8 mouse cellular contexts compared by ENCODE assay signal in the genomic region with DNA sequence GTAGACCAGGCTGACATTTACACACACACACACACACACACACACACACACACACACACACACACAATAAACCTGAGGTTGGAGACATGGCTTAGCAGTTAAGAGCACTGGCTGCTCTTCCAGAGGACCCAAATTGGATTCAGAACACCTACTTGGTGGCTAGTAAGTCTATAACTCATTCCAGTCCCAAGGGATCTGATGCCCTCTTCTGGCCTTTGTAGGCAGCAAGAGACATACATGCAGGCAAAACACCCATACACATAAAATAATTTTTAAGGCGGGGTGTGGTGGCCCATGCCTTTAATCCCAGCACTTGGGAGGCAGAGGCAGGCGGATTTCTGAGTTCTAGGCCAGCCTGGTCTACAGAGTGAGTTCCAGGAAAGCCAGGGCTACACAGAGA. TPM values are rescaled to one million over a fixed set of nuclear protein-coding genes. Genes with fewer than 3 reads are reported as not detected.
DNase-seq lines count a peak whose midpoint lies in the region; ATAC-seq and TF ChIP-seq lines count a peak whose summit lies in the region.
"Not testable (repeated sequence)": the region's sequence is repeated elsewhere in the genome, so short reads cannot be mapped to it uniquely, and the experiment has no call there.

No protein-coding gene starts in this region.

- H3K4me1 ChIP-seq in heart, adult 2 months (ENCODE audit: control insufficient read depth, insufficient read depth, low read length); liver, embryonic 14.5 days (replicated peaks; ENCODE audit: control insufficient read depth in 2 of 2, insufficient read depth in 2 of 2, low read length in 1 of 2); stomach, postnatal 0 days (replicated peaks; ENCODE audit: control insufficient read depth, insufficient read depth): not testable (repeated sequence)

- peak; percentile 89 for DNase-seq in 416B (ENCODE audit: low read depth)
- DNase-seq in NIH3T3 (ENCODE audit: low read depth) = peak; percentile 22
- not testable (repeated sequence) for DNase-seq in heart, adult 2 months; liver, embryonic 14.5 days (ENCODE audit: low read depth in 3 of 3, low spot score in 3 of 3)
- peak; percentile 73 for DNase-seq in kidney, adult 9 months
- peak; percentile 43 for DNase-seq in stomach, postnatal 0 days (ENCODE audit: low spot score)

- not testable (repeated sequence) for H3K9ac ChIP-seq in heart, adult 2 months (ENCODE audit: low read depth, low read length); liver, embryonic 14.5 days (replicated peaks); stomach, postnatal 0 days (ENCODE audit: low read length)

- H3K9me3 ChIP-seq in liver, embryonic 14.5 days (ENCODE audit: control insufficient read depth, low read length); stomach, postnatal 0 days (ENCODE audit: control insufficient read depth, low read length): not testable (repeated sequence)

- peak; percentile 58 for TF ChIP-seq CTCF in heart, adult 2 months (IDR thresholded peaks at IDR 0.05)
- TF ChIP-seq CTCF in liver, embryonic 14.5 days (IDR thresholded peaks at IDR 0.05; ENCODE audit: low read depth) = peak; percentile 58
- TF ChIP-seq CTCF in stomach, postnatal 0 days (IDR thresholded peaks at IDR 0.05; ENCODE audit: low read depth) = peak; percentile 74

- intact Hi-C loops in heart, adult 2 months (cut with DNase I) = not testable (repeated sequence)

- not testable (repeated sequence) for H3K4me3 ChIP-seq in heart, adult 2 months; liver, embryonic 14.5 days (ENCODE audit: insufficient read depth in 1 of 2, low read depth in 2 of 2, low read length in 2 of 2); stomach, postnatal 0 days (ENCODE audit: low read depth, low read length)

- TF ChIP-seq EP300 in heart, adult 2 months (IDR thresholded peaks at IDR 0.05; ENCODE audit: insufficient read depth, low read depth, low read length); liver, embryonic 14.5 days (IDR thresholded peaks at IDR 0.05; ENCODE audit: low read depth); stomach, postnatal 0 days (optimal IDR thresholded peaks at IDR 0.05): not testable (repeated sequence)

- not testable (repeated sequence) for H3K36me3 ChIP-seq in heart, adult 2 months (ENCODE audit: control insufficient read depth, insufficient read depth, low read length); liver, embryonic 14.5 days (replicated peaks; ENCODE audit: control insufficient read depth, insufficient read depth, low read depth); stomach, postnatal 0 days (ENCODE audit: control insufficient read depth, insufficient read depth, low read length)

- H3K79me2 ChIP-seq in heart, adult 2 months (replicated peaks; ENCODE audit: control insufficient read depth, insufficient read depth, low read length) = not testable (repeated sequence)

- not testable (repeated sequence) for TF ChIP-seq POLR2A in heart, adult 2 months (IDR thresholded peaks at IDR 0.05; ENCODE audit: insufficient read depth, low read depth, low read length)

- H3K4me2 ChIP-seq in liver, embryonic 14.5 days (ENCODE audit: low read depth); stomach, postnatal 0 days (replicated peaks; ENCODE audit: low read depth): not testable (repeated sequence)

- not testable (repeated sequence) for H3K27me3 ChIP-seq in heart, adult 2 months (ENCODE audit: control insufficient read depth, insufficient read depth, low read length); liver, embryonic 14.5 days (ENCODE audit: control insufficient read depth, insufficient read depth, low read length); stomach, postnatal 0 days (ENCODE audit: control insufficient read depth, insufficient read depth, low read length)

- H3K27ac ChIP-seq in heart, adult 2 months; liver, embryonic 14.5 days; stomach, postnatal 0 days (replicated peaks): not testable (repeated sequence)

- peak; percentile 88 for ATAC-seq in common myeloid progenitor, adult 5-6 weeks (replicated peaks; ENCODE audit: low read depth, poor library complexity, severe bottlenecking)
- not testable (repeated sequence) for ATAC-seq in liver, embryonic 14.5 days (ENCODE audit: insufficient read depth); stomach, postnatal 0 days (ENCODE audit: low FRiP score, low TSS enrichment)
- peak; percentile 55 for ATAC-seq in megakaryocyte-erythroid progenitor cell, adult 5-6 weeks (replicated peaks; ENCODE audit: low FRiP score, low TSS enrichment, poor library complexity, severe bottlenecking)

- WGBS in heart, adult 2 months = 48% methylated on average over 2 of the region's 2 CpGs
- WGBS in liver, embryonic 14.5 days (ENCODE audit: insufficient replicate concordance) = 32% methylated on average over 2 of the region's 2 CpGs
- 34% methylated on average over 2 of the region's 2 CpGs for WGBS in stomach, postnatal 0 days

RNA-seq across cellular contexts. Expression of a gene that starts 5.3 kb away (rescaled TPM):
- total RNA-seq in common myeloid progenitor, adult 5-6 weeks (2017) = 55.2 and 55.5 TPM in 2 replicates
- 10 to 100 TPM; 16.7 to 17.5 TPM for total RNA-seq in heart, adult 2 months (2021)
- polyA plus RNA-seq in heart, adult 2 months (2012; rRNA removed) = 6.4 and 10.0 TPM in 2 replicates
- 10.0 and 16.4 TPM in 2 replicates for polyA plus RNA-seq in liver, embryonic 14.5 days (2012; rRNA removed)
- polyA plus RNA-seq in liver, embryonic 14.5 days (2014; fragmentation: Nextera tagmentation; extraction: Ambion mirVana) = 10.6 and 12.1 TPM in 2 replicates
- 34.5 and 34.9 TPM in 2 replicates for total RNA-seq in megakaryocyte-erythroid progenitor cell, adult 5-6 weeks (2014; fragmentation: Nextera tagmentation)
- 69.9 and 75.2 TPM in 2 replicates for total RNA-seq in megakaryocyte-erythroid progenitor cell, adult 5-6 weeks (2017)
- 7.1 and 7.8 TPM in 2 replicates for polyA plus RNA-seq in stomach, postnatal 0 days (2015; fragmentation: Nextera tagmentation; extraction: Ambion mirVana)

RNA-seq across cellular contexts. Expression of a gene that starts 9.3 kb away (rescaled TPM):
- 59.6 and 102 TPM in 2 replicates for total RNA-seq in common myeloid progenitor, adult 5-6 weeks (2017)
- 1 to 10 TPM; 4.5 to 5.7 TPM for total RNA-seq in heart, adult 2 months (2021)
- polyA plus RNA-seq in heart, adult 2 months (2012; rRNA removed) = 21.8 and 27.1 TPM in 2 replicates
- polyA plus RNA-seq in liver, embryonic 14.5 days (2012; rRNA removed) = 20.8 and 29.1 TPM in 2 replicates
- polyA plus RNA-seq in liver, embryonic 14.5 days (2014; fragmentation: Nextera tagmentation; extraction: Ambion mirVana) = 10.9 and 14.7 TPM in 2 replicates
- total RNA-seq in megakaryocyte-erythroid progenitor cell, adult 5-6 weeks (2014; fragmentation: Nextera tagmentation) = 53.4 and 55.9 TPM in 2 replicates
- 38.7 and 66.0 TPM in 2 replicates for total RNA-seq in megakaryocyte-erythroid progenitor cell, adult 5-6 weeks (2017)
- 94.7 and 105 TPM in 2 replicates for polyA plus RNA-seq in stomach, postnatal 0 days (2015; fragmentation: Nextera tagmentation; extraction: Ambion mirVana)

RNA-seq across cellular contexts. Expression of a gene that starts 17.9 kb away (rescaled TPM):
- 17.4 and 21.8 TPM in 2 replicates for total RNA-seq in common myeloid progenitor, adult 5-6 weeks (2017)
- total RNA-seq in heart, adult 2 months (2021) = 1 to 10 TPM; 4.0 to 4.4 TPM
- 6.9 and 10.2 TPM in 2 replicates for polyA plus RNA-seq in heart, adult 2 months (2012; rRNA removed)
- polyA plus RNA-seq in liver, embryonic 14.5 days (2012; rRNA removed) = 8.1 and 9.0 TPM in 2 replicates
- polyA plus RNA-seq in liver, embryonic 14.5 days (2014; fragmentation: Nextera tagmentation; extraction: Ambion mirVana) = 8.7 and 9.9 TPM in 2 replicates
- total RNA-seq in megakaryocyte-erythroid progenitor cell, adult 5-6 weeks (2014; fragmentation: Nextera tagmentation) = 21.0 and 24.9 TPM in 2 replicates
- 16.1 and 29.1 TPM in 2 replicates for total RNA-seq in megakaryocyte-erythroid progenitor cell, adult 5-6 weeks (2017)
- polyA plus RNA-seq in stomach, postnatal 0 days (2015; fragmentation: Nextera tagmentation; extraction: Ambion mirVana) = 12.1 TPM in 2 replicates

RNA-seq across cellular contexts. Expression of a gene that starts 24.9 kb away (rescaled TPM):
- total RNA-seq in common myeloid progenitor, adult 5-6 weeks (2017) = 83.6 and 139 TPM in 2 replicates
- 10 to 100 TPM; 29.8 to 33.2 TPM for total RNA-seq in heart, adult 2 months (2021)
- polyA plus RNA-seq in heart, adult 2 months (2012; rRNA removed) = 27.0 and 47.8 TPM in 2 replicates
- polyA plus RNA-seq in liver, embryonic 14.5 days (2012; rRNA removed) = 14.1 and 15.1 TPM in 2 replicates
- 10.6 and 12.0 TPM in 2 replicates for polyA plus RNA-seq in liver, embryonic 14.5 days (2014; fragmentation: Nextera tagmentation; extraction: Ambion mirVana)
- total RNA-seq in megakaryocyte-erythroid progenitor cell, adult 5-6 weeks (2014; fragmentation: Nextera tagmentation) = 78.3 and 81.6 TPM in 2 replicates
- 62.9 and 107 TPM in 2 replicates for total RNA-seq in megakaryocyte-erythroid progenitor cell, adult 5-6 weeks (2017)
- 23.1 and 27.5 TPM in 2 replicates for polyA plus RNA-seq in stomach, postnatal 0 days (2015; fragmentation: Nextera tagmentation; extraction: Ambion mirVana)

RNA-seq across cellular contexts. Expression of a gene that starts 30.6 kb away (rescaled TPM):
- 117 and 138 TPM in 2 replicates for total RNA-seq in common myeloid progenitor, adult 5-6 weeks (2017)
- total RNA-seq in heart, adult 2 months (2021) = 10 to 100 TPM; 80.9 to 97.0 TPM
- polyA plus RNA-seq in heart, adult 2 months (2012; rRNA removed) = 82.0 and 90.0 TPM in 2 replicates
- polyA plus RNA-seq in liver, embryonic 14.5 days (2012; rRNA removed) = 31.9 and 48.1 TPM in 2 replicates
- polyA plus RNA-seq in liver, embryonic 14.5 days (2014; fragmentation: Nextera tagmentation; extraction: Ambion mirVana) = 93.6 and 102 TPM in 2 replicates
- total RNA-seq in megakaryocyte-erythroid progenitor cell, adult 5-6 weeks (2014; fragmentation: Nextera tagmentation) = 80.8 and 117 TPM in 2 replicates
- 129 and 194 TPM in 2 replicates for total RNA-seq in megakaryocyte-erythroid progenitor cell, adult 5-6 weeks (2017)
- 121 and 122 TPM in 2 replicates for polyA plus RNA-seq in stomach, postnatal 0 days (2015; fragmentation: Nextera tagmentation; extraction: Ambion mirVana)
